Mouse (Mus musculus) cerebellum, adult 2 months (tissue): ENCODE results near the gene Spen. TPM values are rescaled to one million over a fixed set of nuclear protein-coding genes. Genes with fewer than 3 reads are reported as not detected.

ENCODE experiments used
- DNase-seq, 2 experiments: peaks; one replicate each; pipeline ENCODE4 v3.0.0; 2021
- H3K27ac ChIP-seq: fragments of 200-500 bp; 2 replicates; pipeline ENCODE4 v1.5.1; 2012; ENCODE audit warnings: low read length, control low read depth, inconsistent platforms; ENCODE audit not compliant: insufficient read depth
- H3K27me3 ChIP-seq: fragments of 200-500 bp; 2 replicates; pipeline ENCODE4 v1.6.1; 2012; ENCODE audit warnings: inconsistent platforms, mild to moderate bottlenecking, low read length, moderate library complexity; ENCODE audit not compliant: control insufficient read depth, insufficient read depth
- H3K4me1 ChIP-seq: fragments of 200-500 bp; 2 replicates; pipeline ENCODE4 v1.6.1; 2011; ENCODE audit warnings: low read length; ENCODE audit not compliant: control insufficient read depth, insufficient read depth
- H3K4me3 ChIP-seq: fragments of 200-500 bp; replicated peaks from 2 replicates; pipeline ENCODE3; 2011; ENCODE audit warnings: mild to moderate bottlenecking, low read depth, low read length, control low read depth; ENCODE audit not compliant: insufficient read depth
- CTCF ChIP-seq: fragments of 200-500 bp; IDR thresholded peaks from 2 replicates; pipeline ENCODE4 v1.5.1; 2011; ENCODE audit warnings: low read depth, mild to moderate bottlenecking, control low read depth, low read length, moderate library complexity, borderline replicate concordance; ENCODE audit not compliant: insufficient read depth
- POLR2A ChIP-seq: fragments of 200-500 bp; IDR thresholded peaks from 2 replicates; pipeline ENCODE4 v1.6.1; 2011; ENCODE audit warnings: low read length, control low read depth, borderline replicate concordance; ENCODE audit not compliant: insufficient read depth
- WGBS: fragments of 180-500 bp; shearing (Covaris S2); methylation state at CpG from one replicate; pipeline ENCODE4 v1.1.7; 2018; 5-methylcytosine and 5-hydroxymethylcytosine counted together
- polyA plus RNA-seq: library from polyadenylated mRNA; depleted of rRNA; stranded (reverse); fragments of >200 nt; gene quantifications from 2 replicates; pipeline ENCODE4 v1.2.3, GENCODE M21; 2012

Spen gene
- polyA plus RNA-seq, 1 experiment = 16.6 TPM

DNA sequence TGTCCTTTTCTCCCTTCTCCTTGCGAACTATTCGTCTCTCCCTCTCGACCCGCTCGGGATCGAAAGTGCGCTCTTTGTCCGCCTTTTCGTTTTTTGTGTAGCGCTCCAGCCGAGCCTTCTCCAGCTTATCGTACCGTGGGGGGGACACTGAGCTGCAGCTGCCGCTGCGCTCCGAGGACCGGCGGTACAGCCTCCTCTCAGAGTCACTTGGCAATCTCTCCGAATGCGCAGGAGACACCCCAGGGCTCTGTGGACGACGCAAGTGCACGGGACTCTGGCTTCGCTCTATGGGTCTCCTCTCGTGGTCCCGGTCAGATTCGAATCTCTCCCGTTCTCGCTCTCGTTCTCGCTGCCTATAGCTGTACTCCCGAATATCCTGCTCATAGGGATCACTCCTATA lies 59.6 kb downstream of the Spen start:
- no peak for TF ChIP-seq CTCF
- no peak for TF ChIP-seq POLR2A
- Histone ChIP-seq H3K27me3 (no peaks in the 10 kb centered on the region), H3K4me3 (peak overlapping the region; percentile 16), H3K27ac (peak overlapping the region; percentile 91), H3K4me1 (peaks cover 35% of the 10 kb centered on the region)
- DNase-seq = peak; percentile 46 to 57
- WGBS = 21% methylated on average over 32 of the region's 32 CpGs

DNA sequence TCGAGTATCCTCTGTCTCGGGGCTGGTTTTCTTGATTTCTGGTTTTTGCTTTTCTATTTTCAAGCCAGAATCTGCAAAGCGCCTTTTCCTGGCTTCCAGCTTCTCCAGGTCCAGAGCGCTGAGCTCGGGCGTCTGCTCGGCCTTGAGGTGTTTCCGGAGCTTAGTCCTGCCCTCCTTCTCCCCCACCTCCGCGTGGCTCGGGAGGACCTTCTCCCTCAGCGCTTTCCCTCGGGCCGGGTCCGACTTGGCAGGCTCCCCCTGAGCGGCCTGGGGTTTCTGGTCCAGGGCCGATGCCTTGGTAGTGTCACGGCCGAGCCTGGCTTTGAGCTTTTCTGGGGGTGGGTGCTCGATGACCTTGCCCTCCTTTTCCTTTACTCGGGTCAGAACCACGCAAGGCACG lies 60.2 kb downstream of the Spen start:
- DNase-seq = peak; percentile 76 to 78
- Histone ChIP-seq H3K4me1 (peaks cover 35% of the 10 kb centered on the region), H3K27me3 (no peaks in the 10 kb centered on the region), H3K4me3 (no peak overlapping the region), H3K27ac (peak overlapping the region; percentile 91)
- WGBS = 7% methylated on average over 23 of the region's 23 CpGs
- TF ChIP-seq POLR2A = no peak

DNA sequence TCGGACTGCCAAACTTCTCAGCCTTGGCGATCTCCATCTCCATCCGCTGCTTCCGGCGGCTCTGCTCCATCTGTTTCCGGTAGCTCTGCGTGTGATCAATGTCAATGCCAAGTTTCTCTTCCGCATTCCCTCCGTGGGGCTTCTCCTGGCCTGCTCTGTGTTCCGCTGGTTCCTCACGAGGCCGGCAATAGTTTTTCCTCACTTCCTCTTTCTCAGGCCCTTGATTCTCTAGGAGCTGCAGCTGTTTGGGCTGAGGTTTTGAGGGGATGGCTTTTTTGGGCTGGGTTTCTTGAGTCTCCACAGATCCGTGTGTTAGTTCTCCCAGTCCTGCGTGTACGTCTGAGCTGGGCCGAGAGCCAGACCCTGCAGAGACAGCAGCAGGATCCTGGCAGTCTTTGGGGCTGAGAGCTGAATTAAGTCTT lies 60.7 kb downstream of the Spen start:
- DNase-seq = peak; percentile 92 to 96
- Histone ChIP-seq H3K4me1 (peaks cover 35% of the 10 kb centered on the region), H3K27me3 (no peaks in the 10 kb centered on the region), H3K27ac (peak overlapping the region; percentile 91), H3K4me3 (peak overlapping the region; percentile 1)
- TF ChIP-seq POLR2A (no peak), CTCF (no peak)
- WGBS = under 1% methylated on average over 16 of the region's 16 CpGs

- TF ChIP-seq POLR2A = no peak
- no peak for TF ChIP-seq CTCF
- H3K27ac ChIP-seq = no peak overlapping the region
- H3K27me3 ChIP-seq = no peaks in the 10 kb centered on the region
- DNase-seq = no peak
- H3K4me1 ChIP-seq = peaks cover 26% of the 10 kb centered on the region
- no peak overlapping the region for H3K4me3 ChIP-seq
- 45% methylated on average over 19 of the region's 19 CpGs for WGBS
Observed at GRCm38 (mm10) chr4:141474431-141474830, 64.0 kb downstream of the Spen start.

DNA sequence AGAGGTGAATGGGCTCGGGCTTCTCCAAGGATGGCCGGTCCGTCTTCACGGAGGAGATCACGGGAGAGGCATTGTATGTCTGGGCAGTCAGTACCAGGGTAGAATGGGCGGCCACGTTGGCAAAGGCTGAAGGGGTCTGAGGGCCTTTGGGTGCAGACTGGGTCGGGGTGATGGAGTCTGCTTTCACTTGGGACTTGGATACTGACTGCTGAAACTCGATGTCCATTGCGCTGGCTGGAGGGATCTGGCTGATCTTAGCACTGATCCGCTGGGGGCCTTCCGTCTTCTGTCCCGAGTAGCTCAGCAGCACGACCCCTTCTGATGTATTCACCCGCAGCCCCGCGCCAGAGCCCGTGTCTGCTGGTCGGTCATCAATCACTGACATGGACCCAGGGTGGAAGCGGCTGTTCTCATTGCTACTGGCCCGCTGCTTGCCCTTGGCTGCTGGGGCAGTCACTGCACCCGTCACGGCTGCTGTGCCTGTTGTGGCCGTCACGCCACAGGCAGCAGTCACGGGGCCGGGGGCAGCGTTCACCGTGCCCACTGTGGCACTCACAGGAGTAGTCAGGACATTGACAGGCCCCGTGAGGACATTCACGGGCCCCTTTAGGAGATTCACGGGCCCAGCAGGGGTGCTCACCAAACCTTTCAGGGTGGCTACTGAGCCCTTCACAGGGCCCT lies 65.6 kb downstream of the Spen start:
- Histone ChIP-seq H3K4me1 (peaks cover 25% of the 10 kb centered on the region), H3K4me3 (no peak overlapping the region), H3K27ac (no peak overlapping the region), H3K27me3 (no peaks in the 10 kb centered on the region)
- 88% methylated on average over 32 of the region's 32 CpGs for WGBS
- TF ChIP-seq POLR2A = no peak
- no peak for TF ChIP-seq CTCF
- no peak for DNase-seq

GRCm38 (mm10) chr4:141471491-141471890 lies 66.9 kb downstream of the Spen start:
- WGBS = 96% methylated on average over 16 of the region's 16 CpGs
- Histone ChIP-seq H3K4me3 (no peak overlapping the region), H3K4me1 (peaks cover 27% of the 10 kb centered on the region), H3K27me3 (no peaks in the 10 kb centered on the region), H3K27ac (no peak overlapping the region)
- DNase-seq = no peak
- TF ChIP-seq POLR2A (no peak), CTCF (no peak)

- DNase-seq = no peak
- H3K4me3 ChIP-seq = no peak overlapping the region
- TF ChIP-seq CTCF (no peak), POLR2A (no peak)
- H3K27ac ChIP-seq = no peak overlapping the region
- H3K4me1 ChIP-seq = peaks cover 26% of the 10 kb centered on the region
- 85% methylated on average over 9 of the region's 9 CpGs for WGBS
- no peaks in the 10 kb centered on the region for H3K27me3 ChIP-seq
Observed at GRCm38 (mm10) chr4:141469343-141469742, 69.1 kb downstream of the Spen start.

DNA sequence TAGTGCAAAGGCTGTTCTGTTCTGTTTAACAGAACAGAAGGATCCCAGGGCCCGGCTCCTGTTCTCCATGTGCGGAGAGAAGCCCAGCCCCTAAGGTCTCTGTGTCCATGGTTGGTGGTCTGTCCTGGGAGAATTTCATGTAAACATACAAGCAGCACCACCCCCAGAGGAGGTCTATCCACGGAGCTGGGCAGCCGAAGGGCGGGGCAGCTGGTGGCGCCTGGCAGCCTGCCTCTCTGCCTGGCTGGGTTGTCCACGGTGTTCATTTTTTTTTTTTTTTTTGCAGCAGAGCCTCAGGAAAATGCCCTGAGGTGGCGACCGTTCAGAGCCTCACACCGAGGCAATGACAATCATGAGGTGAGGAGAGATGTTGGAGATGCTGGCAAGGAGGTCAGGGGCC lies 69.8 kb downstream of the Spen start:
- DNase-seq = peak; percentile 75 to 78
- Histone ChIP-seq H3K4me1 (peaks cover 26% of the 10 kb centered on the region), H3K4me3 (no peak overlapping the region), H3K27me3 (no peaks in the 10 kb centered on the region), H3K27ac (no peak overlapping the region)
- WGBS = 11% methylated on average over 10 of the region's 10 CpGs
- TF ChIP-seq POLR2A (no peak), CTCF (no peak)
